Mouse (Mus musculus) thymus, adult 2 months (tissue): ENCODE measurements around the gene Pgap3.

Source experiments
- CTCF ChIP-seq: fragments of 200-500 bp; IDR thresholded peaks from 2 replicates; pipeline ENCODE4 v1.5.1; 2012; ENCODE audit warnings: mild to moderate bottlenecking, control low read depth, low read length, moderate library complexity, borderline replicate concordance; ENCODE audit not compliant: control insufficient read depth, poor library complexity, insufficient read depth; ENCODE audit errors: extremely low read depth
- POLR2A ChIP-seq: fragments of 200-500 bp; IDR thresholded peaks from 2 replicates; pipeline ENCODE4 v1.6.1; 2012; ENCODE audit warnings: mild to moderate bottlenecking, low read length, control low read depth, moderate library complexity; ENCODE audit not compliant: control insufficient read depth, poor library complexity, insufficient read depth; ENCODE audit errors: extremely low read depth

DNA sequence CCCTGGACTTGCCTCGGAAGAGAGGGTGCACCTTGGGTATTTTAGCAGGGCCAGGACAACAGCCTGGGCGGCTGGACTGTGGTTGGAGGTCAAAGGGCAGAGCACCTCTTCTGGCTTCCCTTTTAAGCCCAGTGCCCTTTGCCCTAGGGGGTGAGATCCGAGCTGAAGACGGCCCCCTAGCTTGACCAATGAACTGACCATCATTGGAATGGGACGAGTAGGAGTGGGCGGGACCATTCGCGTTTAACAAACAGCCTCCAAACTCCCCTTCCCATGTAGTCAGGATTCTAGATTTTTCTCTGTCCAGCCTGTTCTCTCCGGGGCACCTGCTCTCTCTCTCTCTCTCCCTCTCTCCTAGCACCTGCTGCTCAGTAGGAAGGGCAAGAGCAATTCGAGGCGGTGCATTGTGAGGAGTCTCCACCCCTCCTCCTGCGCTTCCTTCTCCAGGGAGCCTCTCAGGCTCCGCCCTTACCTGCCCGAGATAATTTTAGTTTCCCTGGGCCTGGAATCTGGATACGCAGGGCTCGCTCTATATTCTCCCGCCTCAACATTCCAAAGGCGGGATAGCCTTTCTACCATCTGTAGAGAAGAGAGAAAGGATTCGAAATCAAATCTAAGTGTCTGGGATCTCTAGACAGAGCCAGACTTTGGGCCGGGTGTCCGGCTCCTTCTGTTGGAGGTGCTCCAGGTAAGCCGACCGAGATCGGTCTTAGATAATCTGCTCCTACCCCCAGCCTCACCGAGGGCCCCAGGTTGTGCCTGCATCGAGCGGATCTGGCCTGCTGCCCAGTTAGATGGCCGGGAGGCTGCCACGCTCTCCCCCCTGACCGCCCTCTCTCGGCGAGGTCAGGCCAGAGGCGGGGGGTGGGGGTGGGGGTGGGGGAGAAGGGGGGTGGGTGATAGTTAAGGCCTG is 46.5 kb upstream of the Pgap3 start:
- no peak for TF ChIP-seq CTCF
- TF ChIP-seq POLR2A = no peak
